Mouse (Mus musculus) embryo, embryonic 10.5 days (tissue): ENCODE measurements around the gene Slitrk3.
"Not testable (repeated sequence)": the region's sequence is repeated elsewhere in the genome, so short reads cannot be mapped to it uniquely, and the experiment has no call there.

ENCODE experiments used
- DNase-seq: peaks from one replicate; pipeline ENCODE4 v3.0.0-alpha.2; 2015; ENCODE audit warnings: low spot score

The Slitrk3 gene

GRCm38 (mm10) chr3:73057197-73057811, at the start of gene Slitrk3:
Slitrk3 (minus strand) TSS chr3:73057803.
- peak; percentile 69 for DNase-seq

- DNase-seq: not testable (repeated sequence)
Measured at GRCm38 (mm10) chr3:73094445-73094844, 36.8 kb upstream of the Slitrk3 start.

- no peak for DNase-seq
Measured at GRCm38 (mm10) chr3:73084620-73085019, 27.0 kb upstream of the Slitrk3 start.

- DNase-seq: peak; percentile 86
Measured at GRCm38 (mm10) chr3:73065823-73066755, 8.5 kb upstream of the Slitrk3 start.

GRCm38 (mm10) chr3:73058190-73058589, 587 bp upstream of the Slitrk3 start:
- no peak for DNase-seq

- peak; percentile 37 for DNase-seq
Measured at GRCm38 (mm10) chr3:73056492-73057196, 959 bp downstream of the Slitrk3 start.

- peak; percentile 10 for DNase-seq
Measured at GRCm38 (mm10) chr3:73056044-73056438, 1.6 kb downstream of the Slitrk3 start.

GRCm38 (mm10) chr3:73055399-73056043, 2.1 kb downstream of the Slitrk3 start:
- peak; percentile 20 for DNase-seq

- peak; percentile 59 for DNase-seq
Measured at GRCm38 (mm10) chr3:73053451-73053931, 4.1 kb downstream of the Slitrk3 start.

GRCm38 (mm10) chr3:73046248-73046647, 11.4 kb downstream of the Slitrk3 start:
- DNase-seq: peak; percentile 83

GRCm38 (mm10) chr3:73042256-73042655, 15.3 kb downstream of the Slitrk3 start:
- DNase-seq: no peak

GRCm38 (mm10) chr3:73006045-73006444, 51.6 kb downstream of the Slitrk3 start:
- DNase-seq: peak; percentile 0

- no peak for DNase-seq
Measured at GRCm38 (mm10) chr3:73002933-73003696, 54.5 kb downstream of the Slitrk3 start.

GRCm38 (mm10) chr3:72997517-72997916, 60.1 kb downstream of the Slitrk3 start:
- DNase-seq: no peak
